Mouse (Mus musculus): Measurements from ENCODE around the gene Spocd1. TPM values are rescaled to one million over a fixed set of nuclear protein-coding genes. Genes with fewer than 3 reads are reported as not detected.

Gene Spocd1
- total and polyA plus RNA-seq, 3 experiments: 0.04 to 0.07 TPM; not detected in 1

- peaks cover 93% of the 10 kb centered on the region for H3K27me3 ChIP-seq (replicated peaks)
- in situ Hi-C loops (cut with MboI; ENCODE audit: low pct_ligation_motif_present, low pct_unique_long_range_greater_than_20kb, low sequenced_read_pairs) (no loop called here), dilution Hi-C loops (cut with MboI; ENCODE audit: extremely low pct_ligation_motif_present, extremely low pct_unique_long_range_greater_than_20kb, low sequenced_read_pairs) (no loop called here)
These were observed 63.7 kb downstream of the Spocd1 start for GRCm38 (mm10) chr4:129992720-129993119.

GRCm38 (mm10) chr4:129993213-129993612 lies 64.2 kb downstream of the Spocd1 start:
- H3K27ac ChIP-seq (ENCODE audit: insufficient read depth, low read depth): no peak overlapping the region
- no peak overlapping the region for H3K9ac ChIP-seq (ENCODE audit: insufficient read depth, low read depth)
- H3K9me3 ChIP-seq (replicated peaks; ENCODE audit: low read length): no peaks in the 10 kb centered on the region
- in situ Hi-C loops (cut with MboI; ENCODE audit: low pct_ligation_motif_present, low pct_unique_long_range_greater_than_20kb, low sequenced_read_pairs) (no loop called here), dilution Hi-C loops (cut with MboI; ENCODE audit: extremely low pct_ligation_motif_present, extremely low pct_unique_long_range_greater_than_20kb, low sequenced_read_pairs) (no loop called here)
- H3K4me1 ChIP-seq (ENCODE audit: control insufficient read depth in 1 of 2, insufficient read depth in 2 of 2): peaks cover under 1 to 3% of the 10 kb centered on the region in 2 experiments; a peak in 3 of 4 replicates
- no peak overlapping the region for H3K4me3 ChIP-seq (replicated peaks in 1 of 3; ENCODE audit: low read depth in 2 of 3, low read length in 2 of 3, poor library complexity in 1 of 3)
- no peak overlapping the region for H3K4me2 ChIP-seq (ENCODE audit: insufficient read depth, low read depth, poor library complexity, severe bottlenecking)
- DNase-seq (ENCODE audit: extremely low read depth): no peak
- H3K27me3 ChIP-seq (replicated peaks): peaks cover 94% of the 10 kb centered on the region
- no peaks in the 10 kb centered on the region for H3K79me2 ChIP-seq (replicated peaks; ENCODE audit: control insufficient read depth, extremely low read depth, insufficient read depth, poor library complexity, severe bottlenecking)
- H3K36me3 ChIP-seq (replicated peaks in 1 of 2; ENCODE audit: control insufficient read depth in 1 of 2, insufficient read depth in 1 of 2, low read length in 1 of 2): no peaks in the 10 kb centered on the region
- TF ChIP-seq RAD21 (IDR thresholded peaks at IDR 0.05; ENCODE audit: low read depth, low read length): no peak
- TF ChIP-seq MAZ (IDR thresholded peaks at IDR 0.05; ENCODE audit: low read depth, low read length): no peak
- no peak for TF ChIP-seq ZMIZ1 (IDR thresholded peaks at IDR 0.05; ENCODE audit: low read depth, low read length)
- no peak for TF ChIP-seq ELF1 (IDR thresholded peaks at IDR 0.05; ENCODE audit: low read depth, low read length)
- no peak for TF ChIP-seq CTCF (conservative IDR thresholded peaks at IDR 0.05 in 1 of 2, IDR thresholded peaks at IDR 0.05 in 1 of 2; ENCODE audit: low read depth in 2 of 2, low read length in 2 of 2)
- TF ChIP-seq MXI1 (IDR thresholded peaks at IDR 0.05; ENCODE audit: low read depth, low read length): no peak
- TF ChIP-seq SIN3A (IDR thresholded peaks at IDR 0.05; ENCODE audit: low read length): no peak
- no peak for TF ChIP-seq E2F4 (IDR thresholded peaks at IDR 0.05; ENCODE audit: insufficient replicate concordance, low read depth, low read length)
- TF ChIP-seq USF2 (conservative IDR thresholded peaks at IDR 0.05; ENCODE audit: low read depth, low read length): no peak
- no peak for TF ChIP-seq RCOR1 (conservative IDR thresholded peaks at IDR 0.05; ENCODE audit: low read depth, low read length)
- TF ChIP-seq HCFC1 (IDR thresholded peaks at IDR 0.05; ENCODE audit: low read depth, low read length): no peak
- no peak for TF ChIP-seq NELFE (IDR thresholded peaks at IDR 0.05; ENCODE audit: low read depth, low read length)
- TF ChIP-seq JUN (IDR thresholded peaks at IDR 0.05; ENCODE audit: insufficient read depth, low read depth, low read length): no peak
- TF ChIP-seq ETS1 (conservative IDR thresholded peaks at IDR 0.05; ENCODE audit: low read depth, low read length): no peak
- no peak for TF ChIP-seq BHLHE40 (IDR thresholded peaks at IDR 0.05; ENCODE audit: low read depth, low read length)

More at GRCm38 (mm10) chr4:129992720-129993119, 63.7 kb downstream of the Spocd1 start:
- Histone ChIP-seq H3K4me1 (ENCODE audit: control insufficient read depth in 1 of 2, insufficient read depth in 2 of 2) (peaks cover 4 to 7% of the 10 kb centered on the region in 2 experiments; a peak in 3 of 4 replicates), H3K79me2 (replicated peaks; ENCODE audit: control insufficient read depth, extremely low read depth, insufficient read depth, poor library complexity, severe bottlenecking) (no peaks in the 10 kb centered on the region), H3K4me3 (replicated peaks in 1 of 3; ENCODE audit: low read depth in 2 of 3, low read length in 2 of 3, poor library complexity in 1 of 3) (no peak overlapping the region), H3K9me3 (replicated peaks; ENCODE audit: low read length) (no peaks in the 10 kb centered on the region), H3K4me2 (ENCODE audit: insufficient read depth, low read depth, poor library complexity, severe bottlenecking) (no peak overlapping the region), H3K27ac (ENCODE audit: insufficient read depth, low read depth) (no peak overlapping the region), H3K9ac (ENCODE audit: insufficient read depth, low read depth) (no peak overlapping the region), H3K36me3 (replicated peaks in 1 of 2; ENCODE audit: control insufficient read depth in 1 of 2, insufficient read depth in 1 of 2, low read length in 1 of 2) (no peaks in the 10 kb centered on the region)
- no peak for DNase-seq (ENCODE audit: extremely low read depth)
- TF ChIP-seq MYC (IDR thresholded peaks at IDR 0.05; ENCODE audit: low read depth, low read length) (no peak), BHLHE40 (IDR thresholded peaks at IDR 0.05; ENCODE audit: low read depth, low read length) (no peak), USF1 (IDR thresholded peaks at IDR 0.05; ENCODE audit: low read depth, low read length) (no peak), SMC3 (IDR thresholded peaks at IDR 0.05; ENCODE audit: low read depth, low read length) (no peak), ZNF384 (IDR thresholded peaks at IDR 0.05; ENCODE audit: low read depth, low read length) (no peak), JUND (conservative IDR thresholded peaks at IDR 0.05; ENCODE audit: low read depth, low read length) (no peak), MEF2A (IDR thresholded peaks at IDR 0.05; ENCODE audit: borderline replicate concordance, low read depth, low read length) (no peak), RAD21 (IDR thresholded peaks at IDR 0.05; ENCODE audit: low read depth, low read length) (no peak), SIN3A (IDR thresholded peaks at IDR 0.05; ENCODE audit: low read length) (no peak), CHD1 (IDR thresholded peaks at IDR 0.05; ENCODE audit: low read depth, low read length) (no peak)

Measured in CH12.LX (cell line).